Mouse (Mus musculus) liver, embryonic 13.5 days (tissue): ENCODE data around the gene Vkorc1. TPM values are rescaled to one million over a fixed set of nuclear protein-coding genes. Genes with fewer than 3 reads are reported as not detected.

Experiments
- ATAC-seq: fragments of 200-750 bp; cut with Nextera tagmentation; 2 replicates; pipeline ENCODE4 v1.8.0; 2017; ENCODE audit warnings: low read depth, mild to moderate bottlenecking, moderate number of reproducible peaks, moderate library complexity
- DNase-seq: peaks from one replicate; pipeline ENCODE4 v3.0.0; 2022
- H3K27ac ChIP-seq: fragments of 300-500 bp; sonication (generic); 2 replicates; pipeline ENCODE4 v1.5.1; 2015; ENCODE audit warnings: moderate library complexity, mild to moderate bottlenecking, inconsistent platforms
- H3K27me3 ChIP-seq: fragments of 300-500 bp; sonication (generic); 2 replicates; pipeline ENCODE4 v1.6.1; 2015; ENCODE audit warnings: mild to moderate bottlenecking, inconsistent platforms
- H3K36me3 ChIP-seq: fragments of 300-500 bp; sonication (generic); 2 replicates; pipeline ENCODE4 v1.6.1; 2015; ENCODE audit warnings: mild to moderate bottlenecking, inconsistent platforms
- H3K4me1 ChIP-seq: fragments of 300-500 bp; sonication (generic); replicated peaks from 2 replicates; pipeline ENCODE4 v1.6.1; 2015; ENCODE audit warnings: inconsistent platforms
- H3K4me2 ChIP-seq: fragments of 300-500 bp; sonication (generic); 2 replicates; pipeline ENCODE4 v1.6.1; 2015; ENCODE audit warnings: inconsistent platforms, mild to moderate bottlenecking, moderate library complexity
- H3K4me3 ChIP-seq: fragments of 300-500 bp; sonication (generic); replicated peaks from 2 replicates; pipeline ENCODE4 v1.5.1; 2015; ENCODE audit warnings: mild to moderate bottlenecking, inconsistent platforms
- H3K9ac ChIP-seq: fragments of 300-500 bp; sonication (generic); 2 replicates; pipeline ENCODE4 v1.6.1; 2015; ENCODE audit warnings: mild to moderate bottlenecking, inconsistent platforms
- H3K9me3 ChIP-seq: fragments of 300-500 bp; sonication (generic); replicated peaks from 2 replicates; pipeline ENCODE4 v1.6.1; 2016; ENCODE audit warnings: inconsistent platforms
- WGBS: fragments of 180-500 bp; shearing (Covaris S2); methylation state at CpG from one replicate; pipeline ENCODE4 v1.1.7; 2015; ENCODE audit not compliant: insufficient replicate concordance; 5-methylcytosine and 5-hydroxymethylcytosine counted together
- polyA plus RNA-seq: library from polyadenylated mRNA; unstranded; fragments of >200 nt; fragmentation: Nextera tagmentation; extraction: Ambion mirVana; gene quantifications from 2 replicates; pipeline ENCODE4 v1.2.1, GENCODE M21; 2015

Gene Vkorc1
- polyA plus RNA-seq, 1 experiment from 2014 or later: 86.9 TPM

DNA sequence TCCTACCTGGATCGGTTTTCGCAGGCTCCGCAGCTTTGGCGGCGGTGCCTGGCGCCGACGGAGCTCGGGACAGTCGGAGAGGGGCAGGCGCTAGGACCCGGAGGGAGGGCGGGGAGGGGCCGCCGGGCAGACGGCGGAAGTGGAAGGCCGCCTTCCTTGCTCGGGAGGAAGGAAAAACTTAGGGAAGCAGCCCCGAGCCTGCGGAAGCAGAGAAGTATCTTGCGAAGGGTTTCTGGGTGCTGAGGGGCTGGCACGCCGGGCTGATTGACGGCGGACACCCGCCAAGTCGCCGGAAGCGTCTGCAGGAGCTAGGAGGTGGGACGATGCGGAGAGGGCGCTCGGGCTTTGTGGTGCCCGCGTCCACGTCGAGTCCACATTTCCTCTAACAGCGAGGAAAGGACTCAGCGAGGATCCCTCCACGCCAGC is 19.4 kb downstream of the Vkorc1 start, which contains the start of gene Zfp646:
Gene Zfp646, plus strand, starts transcription at position 181 of the 426 bp plus-strand sequence.
- ATAC-seq (peak; percentile 81), DNase-seq (peak; percentile 74)
- WGBS: under 1% methylated on average over 41 of the region's 41 CpGs

DNA sequence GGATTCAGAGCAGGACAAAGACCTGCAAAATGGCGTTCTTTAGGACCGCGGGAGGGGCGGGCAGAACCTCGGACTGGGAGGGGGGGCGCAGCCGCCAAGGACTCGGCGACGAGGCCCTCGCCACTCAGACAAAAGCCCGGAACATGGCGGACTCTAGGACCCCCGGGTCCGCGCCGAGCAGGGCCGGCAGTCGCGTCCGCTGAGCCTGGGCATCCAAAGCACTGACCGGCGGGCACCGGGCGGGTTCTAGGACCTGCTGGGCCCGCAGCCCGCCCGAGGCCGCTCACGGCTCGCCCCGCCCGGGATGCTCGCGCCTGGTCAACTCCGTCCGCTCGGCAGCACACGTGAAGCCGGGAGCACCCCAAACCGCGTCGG is 19.8 kb downstream of the Vkorc1 start:
- Histone ChIP-seq H3K27me3 (no peaks in the 10 kb centered on the region), H3K9me3 (peaks cover 26% of the 10 kb centered on the region)
- peak; percentile 81 for DNase-seq

More for the DNA sequence above, 19.4 kb downstream of the Vkorc1 start, which contains the start of gene Zfp646:
- Histone ChIP-seq H3K36me3 (peaks cover 54% of the 10 kb centered on the region), H3K27ac (peak within 1 kb of the TSS; percentile 96), H3K4me3 (peak within 1 kb of the TSS; percentile 93), H3K27me3 (no peaks in the 10 kb centered on the region), H3K4me1 (peaks cover 42% of the 10 kb centered on the region), H3K9ac (peak within 1 kb of the TSS; percentile 98), H3K4me2 (peak within 1 kb of the TSS; percentile 87), H3K9me3 (peaks cover 30% of the 10 kb centered on the region)

DNA sequence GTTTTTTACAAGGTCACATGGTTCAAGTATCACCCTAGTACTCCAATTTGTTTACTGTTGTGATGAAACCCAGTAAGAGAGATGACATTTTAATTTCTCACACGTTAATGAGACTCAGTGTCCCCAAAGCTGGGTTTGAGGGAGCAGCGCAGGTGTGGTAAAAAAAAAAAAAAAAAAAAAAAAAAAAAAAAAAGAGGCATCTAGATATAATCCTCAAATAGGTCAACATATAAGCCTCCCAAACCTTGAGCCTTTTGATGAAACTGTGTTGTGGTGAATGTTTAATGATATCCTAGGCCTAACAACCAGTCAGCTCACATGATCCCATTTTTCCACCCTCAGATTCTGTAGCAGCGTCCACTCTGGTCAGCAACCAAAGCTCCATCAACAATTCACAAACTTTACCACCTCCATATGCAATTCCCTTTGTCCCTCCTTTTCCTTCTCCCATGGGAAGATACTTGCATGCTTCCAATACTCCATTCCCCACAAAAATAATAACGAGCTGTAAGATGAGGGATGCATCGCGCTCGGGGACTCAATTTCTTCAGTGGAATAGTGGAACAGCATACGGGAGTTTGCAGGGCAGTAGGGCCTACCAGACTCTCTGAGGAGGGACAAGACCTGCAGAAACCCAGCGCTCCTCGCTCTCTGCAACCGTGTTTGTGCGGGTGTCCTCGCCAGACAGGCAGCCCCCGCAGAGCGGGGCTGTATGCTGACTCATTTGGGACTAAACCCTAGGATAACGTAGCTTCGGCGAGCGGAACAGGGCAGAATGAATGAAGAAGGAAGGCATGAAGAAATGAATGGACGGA is 20.4 kb downstream of the Vkorc1 start:
- Histone ChIP-seq H3K27me3 (no peaks in the 10 kb centered on the region), H3K9me3 (peaks cover 20% of the 10 kb centered on the region), H3K4me1 (peaks cover 50% of the 10 kb centered on the region), H3K4me2 (peak overlapping the region; percentile 87), H3K27ac (peak overlapping the region; percentile 96), H3K36me3 (peaks cover 51% of the 10 kb centered on the region), H3K9ac (peak overlapping the region; percentile 98), H3K4me3 (peak overlapping the region; percentile 93)
- ATAC-seq: peak; percentile 21
- DNase-seq: no peak
- WGBS: 4% methylated on average over 20 of the region's 20 CpGs

More for the DNA sequence above, 19.8 kb downstream of the Vkorc1 start:
- Histone ChIP-seq H3K36me3 (peaks cover 52% of the 10 kb centered on the region), H3K27ac (peak overlapping the region; percentile 96), H3K4me1 (peaks cover 44% of the 10 kb centered on the region), H3K4me3 (peak overlapping the region; percentile 93), H3K9ac (peak overlapping the region; percentile 98), H3K4me2 (peak overlapping the region; percentile 87)
- WGBS: 2% methylated on average over 43 of the region's 43 CpGs
- peak; percentile 74 for ATAC-seq

DNA sequence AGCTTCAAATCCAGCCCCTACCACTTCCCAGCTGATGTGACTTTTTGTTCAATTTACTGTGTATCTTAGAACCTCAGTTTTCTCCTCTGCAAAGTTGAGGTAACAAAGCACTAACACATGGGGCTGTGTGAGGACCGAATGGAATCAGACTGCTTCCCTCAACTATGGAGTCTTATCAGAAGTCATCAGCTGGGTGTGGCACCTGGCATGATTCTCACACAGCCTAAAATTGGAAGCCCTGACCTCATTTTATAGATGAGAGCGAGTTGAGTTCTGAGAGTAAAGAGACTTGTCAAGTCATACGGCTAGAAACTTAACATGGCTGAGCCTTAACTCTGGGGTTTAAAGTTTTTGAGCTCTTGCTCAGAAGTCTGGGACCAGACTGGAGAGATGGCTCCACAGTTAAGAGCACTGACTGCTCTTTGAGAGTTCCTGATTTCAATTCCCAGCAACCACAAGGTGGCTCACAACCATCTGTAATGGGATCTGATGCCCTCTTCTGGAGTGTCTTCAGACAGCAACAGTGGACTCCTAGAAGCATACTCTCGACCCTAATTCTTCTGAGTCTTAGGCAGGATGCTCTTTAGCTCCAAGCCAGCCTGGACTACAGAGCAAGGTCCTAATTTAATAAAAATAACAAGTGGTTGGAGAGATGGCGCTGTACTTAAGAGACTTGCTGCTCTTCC is 25.1 kb downstream of the Vkorc1 start:
- WGBS: 58% methylated on average over 5 of the region's 5 CpGs
- Histone ChIP-seq H3K36me3 (peaks cover 60% of the 10 kb centered on the region), H3K9me3 (no peaks in the 10 kb centered on the region), H3K27ac (no peak overlapping the region), H3K4me2 (no peak overlapping the region), H3K27me3 (no peaks in the 10 kb centered on the region), H3K4me3 (no peak overlapping the region), H3K9ac (no peak overlapping the region), H3K4me1 (peaks cover 48% of the 10 kb centered on the region)
- ATAC-seq (no peak), DNase-seq (no peak)

DNA sequence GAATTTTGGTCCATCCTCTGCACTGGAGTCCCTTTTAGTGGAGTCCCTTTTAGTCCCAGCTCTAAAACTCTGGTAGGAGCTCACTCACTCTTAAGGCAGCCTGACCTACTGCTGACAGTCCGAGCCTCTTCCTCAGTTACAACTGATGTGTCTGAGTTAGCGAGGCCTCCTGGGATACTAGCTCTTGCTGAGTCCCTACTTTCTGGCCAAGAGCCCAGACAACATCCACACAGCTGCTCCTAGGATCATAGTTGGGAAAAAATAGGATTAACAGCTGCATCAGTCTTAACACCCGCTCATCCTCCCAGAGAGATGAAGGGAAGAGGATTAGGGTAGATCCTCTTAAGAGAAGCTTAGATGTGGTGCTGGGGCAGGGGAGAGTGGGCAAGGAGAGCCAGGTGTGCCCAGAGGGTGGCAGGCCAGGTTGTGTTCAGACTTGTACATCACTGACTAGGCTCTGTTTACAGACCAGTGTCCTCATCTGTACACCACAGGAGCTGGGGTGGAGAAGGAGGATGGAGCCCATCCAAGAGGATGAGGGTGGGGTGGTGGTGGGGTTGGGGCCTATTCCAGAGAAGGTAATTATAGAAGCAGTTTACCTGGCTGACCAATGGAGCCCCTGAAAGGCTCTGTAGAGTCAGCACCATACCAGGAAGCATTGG is 26.1 kb downstream of the Vkorc1 start:
- no peaks in the 10 kb centered on the region for H3K27me3 ChIP-seq
- no peak overlapping the region for H3K9ac ChIP-seq
- ATAC-seq: no peak
- no peak overlapping the region for H3K27ac ChIP-seq
- H3K36me3 ChIP-seq: peaks cover 68% of the 10 kb centered on the region
- 76% methylated on average over 3 of the region's 3 CpGs for WGBS
- no peaks in the 10 kb centered on the region for H3K9me3 ChIP-seq
- no peak for DNase-seq
- no peak overlapping the region for H3K4me3 ChIP-seq
- peaks cover 38% of the 10 kb centered on the region for H3K4me1 ChIP-seq
- no peak overlapping the region for H3K4me2 ChIP-seq

DNA sequence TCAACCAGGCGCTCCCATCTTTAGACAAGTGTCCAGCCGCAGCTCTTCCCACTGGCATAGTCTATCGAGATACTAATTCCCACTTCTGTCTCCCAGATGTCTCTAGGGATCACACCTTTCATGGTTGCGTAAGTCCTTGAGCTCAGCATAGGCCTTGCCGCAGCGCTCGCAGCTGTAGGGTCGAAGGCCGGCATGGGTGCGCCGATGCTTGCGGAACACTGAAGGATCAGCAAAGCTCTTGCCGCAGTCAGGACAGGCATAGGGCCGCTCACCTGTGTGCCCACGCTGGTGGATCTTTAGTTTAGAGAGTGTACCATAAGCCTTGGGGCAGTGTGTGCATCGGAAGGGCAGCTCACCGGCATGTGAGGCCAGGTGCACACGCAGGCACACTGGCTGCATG is 27.8 kb downstream of the Vkorc1 start:
- Histone ChIP-seq H3K27me3 (no peaks in the 10 kb centered on the region), H3K9me3 (no peaks in the 10 kb centered on the region), H3K9ac (no peak overlapping the region), H3K27ac (no peak overlapping the region), H3K36me3 (peaks cover 62% of the 10 kb centered on the region), H3K4me2 (no peak overlapping the region), H3K4me1 (peaks cover 24% of the 10 kb centered on the region), H3K4me3 (no peak overlapping the region)
- DNase-seq (no peak), ATAC-seq (no peak)
- 94% methylated on average over 18 of the region's 18 CpGs for WGBS

DNA sequence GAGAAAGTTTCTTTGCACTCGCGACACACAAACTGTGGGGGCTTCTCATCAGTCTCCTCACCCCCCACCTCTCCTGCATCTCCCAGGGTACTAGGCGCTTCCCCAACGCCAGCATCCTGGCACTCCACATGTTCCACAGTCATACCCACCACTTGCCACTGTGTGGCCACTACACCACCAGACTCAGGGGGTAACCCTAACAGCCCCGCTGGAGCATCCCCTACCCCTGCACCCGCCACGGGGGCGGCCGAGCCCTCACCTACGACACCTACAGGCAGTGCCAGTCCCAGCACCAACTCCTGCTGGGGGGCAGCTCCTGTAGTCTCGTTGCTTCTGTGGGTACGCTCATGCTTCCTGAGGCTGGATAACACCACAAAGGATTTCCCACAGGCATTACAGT is 29.0 kb downstream of the Vkorc1 start:
- whole genome bisulfite sequencing: 84% methylated on average over 12 of the region's 12 CpGs
- peaks cover 16% of the 10 kb centered on the region for H3K4me1 ChIP-seq

DNA sequence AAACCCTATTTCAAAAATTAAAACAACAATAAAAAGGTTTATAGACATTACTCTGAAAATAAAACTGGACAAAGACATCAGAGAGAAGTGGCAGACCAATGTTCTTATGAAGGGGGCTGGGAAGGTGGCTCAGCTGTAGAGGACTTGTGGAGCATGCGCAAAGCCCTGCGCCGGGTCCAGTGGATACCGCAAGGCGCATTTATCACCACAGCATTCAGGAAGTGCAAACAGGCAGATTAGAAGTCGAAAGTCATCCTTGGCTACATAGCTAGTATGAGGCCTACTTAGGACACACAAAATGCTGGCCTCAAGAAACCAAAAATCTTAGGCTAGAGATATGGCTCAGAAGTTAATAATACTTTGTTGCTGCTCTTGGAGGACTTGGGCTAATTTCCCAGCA is 37.2 kb downstream of the Vkorc1 start:
- no peak overlapping the region for H3K4me3 ChIP-seq
- DNase-seq (peak; percentile 23), ATAC-seq (peak; percentile 68)
- H3K4me1 ChIP-seq: peaks cover 8% of the 10 kb centered on the region
- no peak overlapping the region for H3K9ac ChIP-seq
- no peaks in the 10 kb centered on the region for H3K27me3 ChIP-seq
- WGBS: 27% methylated on average over 6 of the region's 6 CpGs
- no peak overlapping the region for H3K4me2 ChIP-seq
- H3K27ac ChIP-seq: no peak overlapping the region
- no peaks in the 10 kb centered on the region for H3K36me3 ChIP-seq
- H3K9me3 ChIP-seq: no peaks in the 10 kb centered on the region

More for the DNA sequence above, 29.0 kb downstream of the Vkorc1 start:
- H3K27me3 ChIP-seq: no peaks in the 10 kb centered on the region
- H3K9ac ChIP-seq: no peak overlapping the region
- H3K27ac ChIP-seq: no peak overlapping the region
- H3K4me3 ChIP-seq: no peak overlapping the region
- H3K36me3 ChIP-seq: peaks cover 56% of the 10 kb centered on the region
- no peak for DNase-seq
- H3K9me3 ChIP-seq: no peaks in the 10 kb centered on the region
- H3K4me2 ChIP-seq: no peak overlapping the region
- no peak for ATAC-seq

DNA sequence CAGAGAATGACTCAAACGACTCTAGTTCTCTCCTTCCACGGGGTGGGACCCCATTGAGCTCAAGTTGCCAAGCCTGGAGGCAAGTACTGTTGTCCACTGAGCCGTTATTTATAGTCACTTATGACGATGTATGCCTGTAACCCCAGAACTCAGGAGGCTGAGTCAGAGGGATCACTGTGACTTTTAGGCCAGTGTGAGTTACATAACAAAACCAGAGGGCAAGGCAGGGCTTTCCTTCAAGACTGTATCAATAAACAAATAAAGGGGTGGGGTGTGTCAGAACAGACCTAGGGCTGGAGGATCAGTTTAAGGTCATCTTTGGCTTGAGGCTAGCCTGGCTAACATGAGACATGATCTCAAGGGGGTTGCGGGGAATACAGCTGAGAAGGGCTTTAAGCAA is 44.5 kb downstream of the Vkorc1 start:
- Histone ChIP-seq H3K4me2 (no peak overlapping the region), H3K9ac (no peak overlapping the region), H3K4me3 (no peak overlapping the region), H3K9me3 (no peaks in the 10 kb centered on the region), H3K36me3 (peaks cover 23% of the 10 kb centered on the region), H3K4me1 (peaks cover 19% of the 10 kb centered on the region), H3K27me3 (no peaks in the 10 kb centered on the region), H3K27ac (no peak overlapping the region)
- ATAC-seq (no peak), DNase-seq (no peak)
- WGBS: 64% methylated on average over 5 of the region's 5 CpGs

DNA sequence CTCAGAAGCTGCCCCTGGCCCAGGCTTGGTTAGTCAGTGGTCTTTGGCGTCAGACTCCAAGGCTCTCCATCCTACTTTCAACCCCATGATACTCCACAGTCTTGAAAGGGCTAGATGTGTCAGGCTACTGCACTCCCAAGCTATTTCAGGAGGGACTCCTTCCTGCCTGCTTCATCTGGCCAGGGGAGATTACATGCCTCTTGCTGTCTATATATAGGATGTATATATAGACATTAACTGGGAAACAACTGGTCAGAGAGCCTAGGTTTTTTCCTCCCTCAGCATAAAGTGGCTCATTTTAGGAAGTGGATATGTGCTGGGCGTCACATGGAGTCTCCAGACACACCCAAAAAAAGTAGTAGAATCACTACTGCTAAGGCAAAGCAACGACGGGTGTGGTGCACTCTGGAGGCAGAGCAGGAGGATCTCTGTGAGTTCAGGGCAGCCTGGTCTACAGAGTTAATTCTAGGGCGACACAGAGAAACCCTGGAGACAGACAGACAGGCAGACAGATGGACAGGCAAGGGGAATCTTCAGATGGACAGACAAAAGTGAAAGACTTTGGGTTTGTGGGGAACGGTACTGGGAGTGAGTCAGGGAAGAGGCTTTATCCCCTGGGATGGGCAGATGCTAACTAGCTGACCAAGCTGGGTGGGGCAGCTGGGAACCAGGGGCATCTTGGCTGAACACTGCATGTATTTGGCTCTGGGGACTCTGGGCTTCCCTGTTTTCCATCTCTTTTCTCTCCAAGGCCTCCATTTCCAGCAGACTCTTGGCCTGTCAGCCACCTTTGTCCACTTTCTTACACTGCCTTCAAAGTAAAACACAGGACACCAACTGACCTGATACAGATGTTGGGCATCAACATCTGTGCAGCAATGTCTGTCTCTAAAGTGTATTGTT is 45.2 kb downstream of the Vkorc1 start:
- no peak overlapping the region for H3K4me3 ChIP-seq
- no peaks in the 10 kb centered on the region for H3K27me3 ChIP-seq
- ATAC-seq (peak; percentile 61), DNase-seq (no peak)
- H3K4me1 ChIP-seq: peaks cover 19% of the 10 kb centered on the region
- no peaks in the 10 kb centered on the region for H3K9me3 ChIP-seq
- H3K4me2 ChIP-seq: no peak overlapping the region
- WGBS: 41% methylated on average over 6 of the region's 6 CpGs
- H3K27ac ChIP-seq: peak overlapping the region; percentile 53
- peak overlapping the region; percentile 1; the same call in 1 of the 2 replicates for H3K9ac ChIP-seq
- peaks cover 28% of the 10 kb centered on the region for H3K36me3 ChIP-seq
